ENCODE assay signal across 24 mouse cellular contexts in genomic region chr8:119400122-119400671, GRCm38 (mm10). TPM values are rescaled to one million over a fixed set of nuclear protein-coding genes. Genes with fewer than 3 reads are reported as not detected.
DNase-seq lines count a peak whose midpoint lies in the region; ATAC-seq and TF ChIP-seq lines count a peak whose summit lies in the region.
"Had no signal": no experiment of that assay in that cellular context is flagged by ENCODE, and none has a peak within 500 bp of the region (broad histone marks: within the 10 kb centered on the region; RNA-seq: fewer than 3 reads in every experiment).

No protein-coding gene starts in this region.

- 0 out of 2 replicates have a peak overlapping the region, but pooled peaks have one; percentile 3 for H3K27ac ChIP-seq in liver, adult 2 months (replicated peaks; ENCODE audit: insufficient read depth, low read depth, low read length)
- H3K27ac ChIP-seq in liver, embryonic 11.5 days (ENCODE audit: low read depth, low read length), result no peak overlapping the region
- H3K27ac ChIP-seq: embryonic facial prominence, embryonic 13.5 days; forebrain, embryonic 15.5 days; hindbrain, embryonic 10.5 days; left cerebral cortex, adult 2 months; liver, embryonic 12.5 days; midbrain, embryonic 15.5 days had no signal

- peak overlapping the region; percentile 26; the same call in 1 of the 2 replicates for H3K9ac ChIP-seq in liver, adult 2 months (ENCODE audit: low read depth, low read length)
- no peak overlapping the region for H3K9ac ChIP-seq in liver, embryonic 11.5 days (ENCODE audit: low read depth, low read length)
- H3K9ac ChIP-seq: embryonic facial prominence, embryonic 13.5 days; forebrain, embryonic 15.5 days; liver, embryonic 12.5 days; lung, embryonic 14.5 days; midbrain, embryonic 15.5 days had no signal

- peaks cover 35% of the 10 kb centered on the region for H3K4me1 ChIP-seq in liver, adult 2 months (ENCODE audit: control insufficient read depth, insufficient read depth, low read length)
- H3K4me1 ChIP-seq in liver, embryonic 11.5 days (replicated peaks; ENCODE audit: control insufficient read depth, insufficient read depth, low read length), result peaks cover 4% of the 10 kb centered on the region

- peaks cover 4% of the 10 kb centered on the region; the same call in 1 of the 2 replicates for H3K36me3 ChIP-seq in liver, adult 2 months (ENCODE audit: control insufficient read depth, insufficient read depth, low read length)
- no peaks in the 10 kb centered on the region for H3K36me3 ChIP-seq in liver, embryonic 11.5 days (ENCODE audit: control insufficient read depth, insufficient read depth, low read length)
- H3K36me3 ChIP-seq: midbrain, embryonic 15.5 days had no signal

- TF ChIP-seq CTCF in liver, adult 2 months (IDR thresholded peaks at IDR 0.05; ENCODE audit: low read depth, low read length), result no peak

- no peaks in the 10 kb centered on the region for H3K27me3 ChIP-seq in liver, adult 2 months (ENCODE audit: control insufficient read depth, insufficient read depth, low read length)
- H3K27me3 ChIP-seq in liver, embryonic 11.5 days (replicated peaks; ENCODE audit: control insufficient read depth, insufficient read depth, low read length), result no peaks in the 10 kb centered on the region
- H3K27me3 ChIP-seq: embryonic facial prominence, embryonic 13.5 days; forebrain, embryonic 15.5 days; liver, embryonic 12.5 days; midbrain, embryonic 15.5 days; Patski had no signal

- H3K4me3 ChIP-seq in liver, adult 2 months (ENCODE audit: insufficient read depth, low read depth, low read length), result no peak overlapping the region
- no peak overlapping the region for H3K4me3 ChIP-seq in liver, embryonic 11.5 days (ENCODE audit: low read depth, low read length)
- H3K4me3 ChIP-seq: embryonic facial prominence, embryonic 13.5 days; forebrain, embryonic 15.5 days; hindbrain, embryonic 10.5 days; left cerebral cortex, adult 2 months; liver, embryonic 12.5 days; midbrain, embryonic 15.5 days had no signal

- DNase-seq in liver, adult 2 months (ENCODE audit: extremely low read depth, low read depth, low spot score), result peak; percentile 78
- DNase-seq in liver, embryonic 11.5 days (ENCODE audit: low spot score), result no peak
- peak; percentile 58 to 60 for DNase-seq in kidney, adult 8-10 months
- peak; percentile 60 to 71 for DNase-seq in kidney, postnatal 36 days
- peak; percentile 38 for DNase-seq in yolk sac, embryonic 10.5 days (ENCODE audit: low spot score)
- no peak for DNase-seq in B cell, adult 2 months
- DNase-seq in cerebellum, adult 9-10 months, result no peak
- DNase-seq: adrenal gland, adult 8-10 months; cerebellum, postnatal 10 days; heart, adult 11 months; layer of hippocampus, adult 9-11 months; left cerebral cortex, postnatal 4 days; lung, embryonic 14.5 days; lung, postnatal 36 days; right cerebral cortex, postnatal 25 days; thymus, postnatal 36 days had no signal

- peaks cover 19% of the 10 kb centered on the region for H3K79me2 ChIP-seq in liver, adult 2 months (ENCODE audit: control insufficient read depth, insufficient read depth, low read length)

- H3K4me2 ChIP-seq in liver, embryonic 11.5 days, result no peak overlapping the region
- H3K4me2 ChIP-seq: embryonic facial prominence, embryonic 13.5 days; forebrain, embryonic 15.5 days; liver, embryonic 12.5 days; lung, embryonic 14.5 days; midbrain, embryonic 15.5 days had no signal

- no peak for TF ChIP-seq POLR2A in liver, adult 2 months (IDR thresholded peaks at IDR 0.05; ENCODE audit: extremely low read depth, insufficient read depth, low read length)

- 26% methylated on average over 9 of the region's 9 CpGs for WGBS in liver, adult 2 months
- WGBS in liver, embryonic 11.5 days, result 74% methylated on average over 9 of the region's 9 CpGs

- no peak for ATAC-seq in liver, embryonic 11.5 days (replicated peaks; ENCODE audit: low FRiP score)
- ATAC-seq: forebrain, embryonic 15.5 days; liver, embryonic 12.5 days; midbrain, embryonic 15.5 days; Patski had no signal

- no peaks in the 10 kb centered on the region for H3K9me3 ChIP-seq in liver, embryonic 11.5 days (ENCODE audit: control insufficient read depth, low read length)
- H3K9me3 ChIP-seq: embryonic facial prominence, embryonic 13.5 days; forebrain, embryonic 15.5 days; hindbrain, embryonic 10.5 days; liver, embryonic 12.5 days; midbrain, embryonic 15.5 days had no signal

RNA-seq across cellular contexts. Expression of gene Mlycd, which starts 5.5 kb away (rescaled TPM):
- total RNA-seq in liver, adult 2 months (2014; rRNA removed), result 57.3 and 68.1 TPM in 2 replicates
- 112 and 115 TPM in 2 replicates for polyA plus RNA-seq in liver, adult 2 months (2012; rRNA removed)
- 13.7 and 15.0 TPM in 2 replicates for polyA plus RNA-seq in liver, embryonic 11.5 days (2014; fragmentation: Nextera tagmentation; extraction: Ambion mirVana)

RNA-seq across cellular contexts. Expression of gene Osgin1, which starts 33.7 kb away (rescaled TPM):
- total RNA-seq in liver, adult 2 months (2014; rRNA removed), result 9.6 and 33.0 TPM in 2 replicates
- polyA plus RNA-seq in liver, adult 2 months (2012; rRNA removed), result 211 and 649 TPM in 2 replicates
- 15.6 and 17.9 TPM in 2 replicates for polyA plus RNA-seq in liver, embryonic 11.5 days (2014; fragmentation: Nextera tagmentation; extraction: Ambion mirVana)
- total RNA-seq: megakaryocyte-erythroid progenitor cell, adult 5-6 weeks had no signal

RNA-seq across cellular contexts. Expression of gene Necab2, which starts 46.3 kb away (rescaled TPM):
- 0.07 TPM in 1 of 2 replicates, not detected in the other for total RNA-seq in liver, adult 2 months (2014; rRNA removed)
- 0.11 TPM in 1 of 2 replicates, not detected in the other for polyA plus RNA-seq in liver, adult 2 months (2012; rRNA removed)
- 0.95 and 1.1 TPM in 2 replicates for polyA plus RNA-seq in liver, embryonic 11.5 days (2014; fragmentation: Nextera tagmentation; extraction: Ambion mirVana)
- total RNA-seq: megakaryocyte-erythroid progenitor cell, adult 5-6 weeks had no signal

RNA-seq across cellular contexts. Expression of gene Hsbp1, which starts 55.9 kb away (rescaled TPM):
- 62.1 and 69.2 TPM in 2 replicates for total RNA-seq in liver, adult 2 months (2014; rRNA removed)
- 65.3 and 82.8 TPM in 2 replicates for polyA plus RNA-seq in liver, adult 2 months (2012; rRNA removed)
- polyA plus RNA-seq in liver, embryonic 11.5 days (2014; fragmentation: Nextera tagmentation; extraction: Ambion mirVana), result 170 and 177 TPM in 2 replicates

Comparison
In these comparisons a context has a peak if more than half of its experiments do, and no peak if none do; other contexts are left out.
1. DNase-seq: peak in liver, adult 2 months (single experiment), kidney, adult 8-10 months (2 of 2), kidney, postnatal 36 days (2 of 2) and yolk sac, embryonic 10.5 days (single experiment); none in liver, embryonic 11.5 days (single experiment), B cell, adult 2 months (0 of 2) and cerebellum, adult 9-10 months (single experiment).
2. RNA of gene Osgin1, which starts 33.7 kb away (polyA plus RNA-seq): 211 to 649 TPM in liver, adult 2 months; 15.6 to 17.9 TPM in liver, embryonic 11.5 days; every median in the first group is over 10 times any median in the second.